Mouse (Mus musculus) left cerebral cortex, adult 18-20 months (tissue): ENCODE measurements around the gene Gm13040. TPM values are rescaled to one million over a fixed set of nuclear protein-coding genes. Genes with fewer than 3 reads are reported as not detected.
"Not testable (repeated sequence)": the region's sequence is repeated elsewhere in the genome, so short reads cannot be mapped to it uniquely, and the experiment has no call there.

ENCODE experiments used
- DNase-seq, 2 experiments: peaks; one replicate each; pipeline ENCODE4 v3.0.0; 2021 to 2022; ENCODE audit warnings: low spot score in 2 of 2, mixed read lengths in 1 of 2
- long read RNA-seq, 2 experiments: library from polyadenylated mRNA; stranded (forward); transcript quantifications; one replicate each; pipeline ENCODE4 v2.0.0; 2021
- total RNA-seq, 2 experiments: library from RNA; stranded (reverse); gene quantifications; 2 replicates each; pipeline ENCODE4 v1.2.3; 2021

Gm13040 gene
- not detected for total RNA-seq
- long read RNA-seq, experiment 1, result 0 reads
- long read RNA-seq, experiment 2, result 0 reads

- DNase-seq, result not testable (repeated sequence)
These were observed at the start of gene Gm13040 for GRCm38 (mm10) chr4:143535654-143536053. Gene Gm13040 (plus strand): TSS chr4:143535954.

- DNase-seq, result no peak
These were observed 24.7 kb upstream of the Gm13040 start, which contains the start of gene Gm13043 for GRCm38 (mm10) chr4:143511043-143511442. Gene Gm13043 (plus strand): TSS chr4:143511343.

- DNase-seq, result not testable (repeated sequence)
These were observed 15.6 kb downstream of the Gm13040 start, which contains the start of the genes BC080695 and Gm13057 for GRCm38 (mm10) chr4:143551400-143551799. Gene BC080695 (plus strand): TSS chr4:143551700. Gene Gm13057 (plus strand): TSS chr4:143551709.

Other genes starting within 250 kb of the Gm13040 start
- 10 to 100 TPM; 15.2 to 16.0 TPM for gene Pdpn, start 236.4 kb upstream of the Gm13040 start, total RNA-seq
- 1 to 10 TPM; 1.4 to 2.3 TPM for gene Lrrc38, start 186.2 kb upstream of the Gm13040 start, total RNA-seq
- gene Pramel1, start 141.5 kb upstream of the Gm13040 start, total RNA-seq, result not detected
- gene Pramef8, start 123.5 kb upstream of the Gm13040 start, total RNA-seq, result 10 to 100 TPM; 14.0 to 14.8 TPM
- gene Oog4, start 85.6 kb upstream of the Gm13040 start, total RNA-seq, result not detected
- gene Gm13043, start 24.6 kb upstream of the Gm13040 start, total RNA-seq, result not detected
- gene BC080695, start 15.7 kb downstream of the Gm13040 start, total RNA-seq, result not detected
- gene Gm13057, start 15.8 kb downstream of the Gm13040 start, total RNA-seq, result not detected
- gene Gm13083, start 79.0 kb downstream of the Gm13040 start, total RNA-seq, result not detected
- not detected for gene Gm13088, start 121.3 kb downstream of the Gm13040 start, total RNA-seq
- gene Gm13089, start 166.8 kb downstream of the Gm13040 start, total RNA-seq, result not detected
- gene Gm13078, start 183.5 kb downstream of the Gm13040 start, total RNA-seq, result not detected